15 mouse cellular contexts compared by ENCODE assay signal in the genomic region with DNA sequence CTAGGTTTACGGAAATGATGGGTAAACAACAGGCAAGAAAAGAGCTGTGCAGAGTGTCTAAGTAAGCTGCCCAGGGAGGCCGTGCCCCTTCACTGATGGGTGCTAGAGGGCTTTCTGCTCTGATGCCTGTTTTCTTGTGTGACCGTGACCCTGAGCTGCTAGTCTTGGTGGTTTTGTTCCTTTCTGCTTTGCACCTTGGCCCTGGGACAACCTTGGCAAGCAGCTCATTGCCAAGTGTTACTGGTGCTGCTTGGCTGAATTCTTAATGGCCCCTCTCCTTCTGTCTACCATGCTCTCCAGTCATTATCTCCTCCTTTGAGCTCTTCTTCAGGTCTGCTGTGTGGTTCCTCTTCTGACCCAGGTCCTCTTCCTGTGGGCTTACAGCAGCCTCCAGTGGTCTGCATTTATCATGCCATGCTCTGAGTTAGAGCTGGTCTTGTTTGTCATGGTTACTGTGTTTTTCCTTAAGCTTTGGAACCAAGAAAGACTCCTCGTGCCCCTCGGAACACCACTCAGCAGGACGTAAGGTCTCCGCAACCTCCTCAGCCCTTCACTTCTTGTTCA.
A peak's percentile ranks its signal among the peaks of the same experiment; 100 is the strongest.
DNase-seq lines count a peak whose midpoint lies in the region; ATAC-seq and TF ChIP-seq lines count a peak whose summit lies in the region.
"Had no signal": no experiment of that assay in that cellular context is flagged by ENCODE, and none has a peak within 500 bp of the region (broad histone marks: within the 10 kb centered on the region; RNA-seq: fewer than 3 reads in every experiment).

No protein-coding gene starts in this region.

- H3K9me3 ChIP-seq in hindbrain, embryonic 13.5 days, result no peaks in the 10 kb centered on the region
- no peaks in the 10 kb centered on the region for H3K9me3 ChIP-seq in hindbrain, embryonic 12.5 days (replicated peaks)
- no peaks in the 10 kb centered on the region for H3K9me3 ChIP-seq in midbrain, postnatal 0 days (ENCODE audit: low read length)
- H3K9me3 ChIP-seq in midbrain, embryonic 16.5 days (replicated peaks; ENCODE audit: control insufficient read depth, low read length, poor library complexity, severe bottlenecking), result no peaks in the 10 kb centered on the region
- H3K9me3 ChIP-seq: heart, embryonic 15.5 days; lung, embryonic 15.5 days had no signal

- no peaks in the 10 kb centered on the region for H3K27me3 ChIP-seq in hindbrain, embryonic 13.5 days
- no peaks in the 10 kb centered on the region for H3K27me3 ChIP-seq in hindbrain, embryonic 12.5 days
- H3K27me3 ChIP-seq in midbrain, postnatal 0 days (ENCODE audit: insufficient read depth, low read length), result no peaks in the 10 kb centered on the region
- no peaks in the 10 kb centered on the region for H3K27me3 ChIP-seq in midbrain, embryonic 16.5 days (ENCODE audit: control insufficient read depth, insufficient read depth, low read depth, low read length)
- H3K27me3 ChIP-seq: heart, embryonic 15.5 days; lung, embryonic 15.5 days had no signal

- H3K9ac ChIP-seq in hindbrain, embryonic 13.5 days, result no peak overlapping the region
- H3K9ac ChIP-seq in hindbrain, embryonic 12.5 days, result no peak overlapping the region
- H3K9ac ChIP-seq in midbrain, postnatal 0 days (replicated peaks; ENCODE audit: low read length, poor library complexity, severe bottlenecking), result no peak overlapping the region
- H3K9ac ChIP-seq in midbrain, embryonic 16.5 days (ENCODE audit: low read depth, low read length), result no peak overlapping the region
- H3K9ac ChIP-seq: heart, embryonic 15.5 days; lung, embryonic 15.5 days had no signal

- peaks cover 30% of the 10 kb centered on the region for H3K4me1 ChIP-seq in hindbrain, embryonic 13.5 days (replicated peaks)
- 0 out of 2 replicates have a peak, but pooled peaks cover 3% of the 10 kb centered on the region for H3K4me1 ChIP-seq in hindbrain, embryonic 12.5 days
- H3K4me1 ChIP-seq in midbrain, postnatal 0 days (ENCODE audit: insufficient read depth, low read length), result no peaks in the 10 kb centered on the region; the same call in 1 of the 2 replicates
- H3K4me1 ChIP-seq in midbrain, embryonic 16.5 days (ENCODE audit: control insufficient read depth, insufficient read depth, low read length), result no peaks in the 10 kb centered on the region

- 94% methylated on average over 7 of the region's 7 CpGs for WGBS in hindbrain, embryonic 13.5 days
- 92% methylated on average over 7 of the region's 7 CpGs for WGBS in hindbrain, embryonic 12.5 days
- 94% methylated on average over 7 of the region's 7 CpGs for WGBS in midbrain, postnatal 0 days
- 97% methylated on average over 7 of the region's 7 CpGs for WGBS in midbrain, embryonic 16.5 days

- peaks cover 11% of the 10 kb centered on the region for H3K36me3 ChIP-seq in hindbrain, embryonic 13.5 days
- H3K36me3 ChIP-seq in hindbrain, embryonic 12.5 days, result peaks cover 5% of the 10 kb centered on the region
- H3K36me3 ChIP-seq in midbrain, postnatal 0 days (ENCODE audit: insufficient read depth, low read length), result no peaks in the 10 kb centered on the region
- H3K36me3 ChIP-seq in midbrain, embryonic 16.5 days (ENCODE audit: control insufficient read depth, insufficient read depth, low read length), result no peaks in the 10 kb centered on the region
- H3K36me3 ChIP-seq: heart, embryonic 15.5 days; lung, embryonic 15.5 days had no signal

- no peak for ATAC-seq in hindbrain, embryonic 13.5 days (ENCODE audit: low FRiP score)
- no peak for ATAC-seq in hindbrain, embryonic 12.5 days (ENCODE audit: low FRiP score)
- no peak for ATAC-seq in midbrain, postnatal 0 days (ENCODE audit: low FRiP score)
- no peak for ATAC-seq in midbrain, embryonic 16.5 days
- ATAC-seq: hindbrain, embryonic 16.5 days had no signal

- H3K4me3 ChIP-seq in hindbrain, embryonic 13.5 days, result no peak overlapping the region
- no peak overlapping the region for H3K4me3 ChIP-seq in hindbrain, embryonic 12.5 days
- no peak overlapping the region for H3K4me3 ChIP-seq in midbrain, postnatal 0 days (ENCODE audit: low read depth, low read length)
- H3K4me3 ChIP-seq in midbrain, embryonic 16.5 days (ENCODE audit: low read depth, low read length), result no peak overlapping the region
- H3K4me3 ChIP-seq: heart, embryonic 15.5 days; lung, embryonic 15.5 days had no signal

- H3K27ac ChIP-seq in hindbrain, embryonic 13.5 days, result 0 out of 2 replicates have a peak overlapping the region, but pooled peaks have one; percentile 9
- H3K27ac ChIP-seq in hindbrain, embryonic 12.5 days, result no peak overlapping the region
- no peak overlapping the region for H3K27ac ChIP-seq in midbrain, postnatal 0 days (ENCODE audit: low read depth, low read length)
- no peak overlapping the region for H3K27ac ChIP-seq in midbrain, embryonic 16.5 days (ENCODE audit: low read length)
- H3K27ac ChIP-seq: heart, embryonic 15.5 days; lung, embryonic 15.5 days; stomach, postnatal 0 days had no signal

- H3K4me2 ChIP-seq in hindbrain, embryonic 13.5 days, result no peak overlapping the region
- no peak overlapping the region for H3K4me2 ChIP-seq in hindbrain, embryonic 12.5 days (replicated peaks)
- H3K4me2 ChIP-seq in midbrain, postnatal 0 days (ENCODE audit: low read depth, low read length, poor library complexity, severe bottlenecking), result no peak overlapping the region
- H3K4me2 ChIP-seq in midbrain, embryonic 16.5 days (ENCODE audit: low read length), result no peak overlapping the region
- H3K4me2 ChIP-seq: heart, embryonic 15.5 days; liver, embryonic 11.5 days; lung, embryonic 15.5 days had no signal

- peak; percentile 8 for DNase-seq in midbrain, postnatal 0 days (ENCODE audit: low spot score)
- peak; percentile 17 for DNase-seq in cerebellum, adult 9-10 months
- peak; percentile 46 to 64 for DNase-seq in kidney, postnatal 25 days
- no peak for DNase-seq in urinary bladder, adult 2 months (ENCODE audit: low spot score)
- DNase-seq in adrenal gland, postnatal 4 days (ENCODE audit: low spot score in 2 of 2), result no peak
- DNase-seq: adrenal gland, adult 2 months; B cell, adult 2 months had no signal

- TF ChIP-seq CTCF in midbrain, postnatal 0 days (IDR thresholded peaks at IDR 0.05), result no peak

Comparison
In these comparisons a context has a peak if more than half of its experiments do, and no peak if none do; other contexts are left out.
1. DNase-seq: peak in midbrain, postnatal 0 days (single experiment), cerebellum, adult 9-10 months (single experiment) and kidney, postnatal 25 days (2 of 2); none in urinary bladder, adult 2 months (single experiment) and adrenal gland, postnatal 4 days (0 of 2).